Mouse (Mus musculus): Measurements from ENCODE around the gene Nectin2.

The Nectin2 gene

DNA sequence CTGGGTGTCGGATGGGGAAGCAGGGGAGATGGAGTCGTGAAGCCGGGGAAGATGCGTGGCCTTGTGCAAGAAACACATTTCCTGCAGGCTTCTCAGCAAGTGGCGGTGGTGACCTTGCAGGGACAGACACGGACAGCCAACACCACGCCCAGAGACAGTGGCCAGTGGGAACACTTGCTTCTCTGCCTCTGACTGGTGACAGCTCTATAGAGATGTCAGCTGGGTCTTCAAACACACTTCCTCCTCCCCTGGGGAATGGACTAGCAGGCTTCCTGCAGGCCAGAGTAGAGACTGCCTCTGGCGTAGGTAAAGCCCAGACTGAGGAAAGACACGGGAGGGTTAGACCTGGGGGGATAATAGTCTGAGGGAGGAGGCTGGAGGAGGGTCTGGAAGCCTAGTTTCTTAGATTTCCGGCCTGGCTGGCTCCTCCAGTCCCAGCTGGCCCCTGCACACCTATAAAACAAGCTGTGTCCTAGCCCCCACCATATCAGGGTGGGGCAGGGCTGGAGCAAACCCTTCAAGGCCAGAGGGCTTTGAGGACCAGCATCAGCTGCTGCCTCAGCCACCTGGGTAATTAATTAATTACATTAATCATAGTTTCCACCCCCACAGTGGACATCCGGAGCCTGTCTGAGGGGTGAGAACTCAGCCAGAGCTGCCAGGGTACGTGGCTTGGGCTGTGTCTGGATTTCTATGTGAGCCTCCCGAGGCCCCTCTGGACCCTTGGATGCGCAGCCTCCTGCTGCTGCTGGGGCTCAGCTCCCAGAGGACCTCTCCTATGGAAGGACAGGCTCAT, 5.5 kb downstream of the Nectin2 start:
- DNase-seq (ENCODE audit: low read depth, low spot score): no peak

DNA sequence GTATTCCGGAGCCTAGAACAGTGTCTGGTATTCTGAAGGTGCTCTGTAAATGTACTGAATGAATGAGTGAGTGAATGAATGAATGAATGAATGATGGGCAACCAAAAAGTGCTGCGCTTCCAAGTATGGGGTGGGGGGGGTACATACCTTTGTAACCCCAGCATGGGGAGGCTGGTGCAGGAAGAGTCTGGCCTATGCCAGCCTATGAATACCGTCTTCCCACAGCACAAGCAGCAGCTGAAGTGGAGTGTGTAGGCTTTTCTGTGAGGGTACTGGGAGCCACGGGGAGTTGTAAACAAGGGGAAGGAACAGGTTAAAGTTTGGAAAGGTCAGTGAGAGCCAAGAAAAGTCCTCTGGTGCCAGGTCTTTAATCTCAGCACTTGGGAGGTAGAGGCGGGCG, 6.5 kb downstream of the Nectin2 start:
- DNase-seq (ENCODE audit: low read depth, low spot score): no peak

- no peak for DNase-seq (ENCODE audit: low read depth, low spot score)
Observed at GRCm38 (mm10) chr7:19742468-19742867, 7.8 kb downstream of the Nectin2 start.

GRCm38 (mm10) chr7:19741329-19742031, 8.8 kb downstream of the Nectin2 start:
- DNase-seq (ENCODE audit: low read depth, low spot score): no peak

DNA sequence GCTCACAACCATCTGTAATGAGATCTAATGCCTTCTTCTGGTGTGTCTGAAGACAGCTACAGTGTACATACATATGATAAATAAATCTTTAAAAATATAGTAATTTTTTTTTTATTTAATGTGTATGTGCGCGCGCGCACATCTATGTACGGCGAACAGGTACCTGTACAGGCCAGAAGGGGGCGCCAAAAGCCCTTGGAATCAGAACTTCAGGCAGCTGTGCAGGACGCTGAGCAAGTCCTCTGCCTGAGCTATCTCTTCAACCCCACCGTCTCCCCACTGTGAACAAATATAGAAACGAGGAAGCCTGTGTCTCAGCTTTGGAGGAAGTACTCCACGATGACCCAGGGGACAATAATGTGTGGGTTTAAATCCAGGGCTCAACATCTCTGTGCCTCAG, 10.0 kb downstream of the Nectin2 start:
- no peak for DNase-seq (ENCODE audit: low read depth, low spot score)

GRCm38 (mm10) chr7:19738771-19739170, 11.5 kb downstream of the Nectin2 start:
- DNase-seq (ENCODE audit: low read depth, low spot score): no peak

DNA sequence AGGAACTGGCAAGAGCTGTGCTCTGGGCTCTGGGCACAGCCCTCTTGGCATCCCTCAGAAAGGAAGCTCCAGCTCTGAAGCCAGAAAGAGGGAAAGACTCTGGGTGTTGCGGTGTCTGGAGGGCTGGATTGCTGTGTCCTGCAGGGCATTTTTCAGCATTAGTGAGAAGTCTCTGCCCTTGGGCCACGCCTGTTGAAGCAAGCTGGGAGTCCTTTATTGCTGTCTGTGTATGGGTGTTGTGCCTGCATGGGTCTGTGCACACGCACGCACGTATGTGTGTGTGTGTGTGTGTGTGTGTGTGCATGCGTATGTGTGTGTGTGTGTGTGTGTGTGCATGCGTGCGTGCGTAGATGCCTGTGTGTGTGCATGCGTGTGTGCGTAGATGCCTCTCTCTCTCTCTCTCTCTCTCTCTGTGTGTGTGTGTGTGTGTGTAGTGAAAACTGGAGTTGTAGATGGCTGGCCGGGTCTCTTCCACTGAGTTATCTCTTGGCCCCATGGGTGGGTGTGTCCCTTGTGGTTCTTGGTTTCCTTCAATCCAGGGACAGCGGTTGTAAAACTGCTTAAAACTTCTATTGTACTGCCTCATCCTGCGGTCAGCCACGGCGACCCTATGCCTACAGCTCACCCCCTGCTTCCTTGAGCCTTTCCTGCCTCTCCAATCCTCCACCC, 13.8 kb downstream of the Nectin2 start:
- no peak for DNase-seq (ENCODE audit: low read depth, low spot score)

- no peak for DNase-seq (ENCODE audit: low read depth, low spot score)
Observed at GRCm38 (mm10) chr7:19734178-19734666, 16.1 kb downstream of the Nectin2 start.

- no peak for DNase-seq (ENCODE audit: low read depth, low spot score)
Observed at GRCm38 (mm10) chr7:19726541-19726940, 23.7 kb downstream of the Nectin2 start.

DNA sequence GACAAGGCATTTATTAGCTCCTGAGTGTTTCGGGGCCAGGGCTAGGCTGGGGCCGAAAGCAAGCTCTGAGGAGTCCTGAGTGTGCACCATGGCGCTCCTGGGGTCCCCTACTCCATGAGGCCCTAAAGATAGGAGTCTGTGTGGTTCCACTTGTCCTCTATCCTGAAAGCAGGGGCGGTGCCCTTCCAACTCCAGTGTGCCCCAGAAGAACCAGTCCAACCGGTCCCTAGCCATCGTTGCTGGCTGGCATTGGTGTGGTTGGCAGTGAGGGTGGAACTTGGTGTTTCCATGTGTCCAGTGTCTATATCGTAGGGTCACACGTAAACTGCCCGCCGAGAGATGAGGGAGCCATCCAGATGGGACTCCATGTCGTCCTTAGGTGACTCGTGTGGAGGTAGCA, 26.1 kb downstream of the Nectin2 start:
- no peak for DNase-seq (ENCODE audit: low read depth, low spot score)

DNA sequence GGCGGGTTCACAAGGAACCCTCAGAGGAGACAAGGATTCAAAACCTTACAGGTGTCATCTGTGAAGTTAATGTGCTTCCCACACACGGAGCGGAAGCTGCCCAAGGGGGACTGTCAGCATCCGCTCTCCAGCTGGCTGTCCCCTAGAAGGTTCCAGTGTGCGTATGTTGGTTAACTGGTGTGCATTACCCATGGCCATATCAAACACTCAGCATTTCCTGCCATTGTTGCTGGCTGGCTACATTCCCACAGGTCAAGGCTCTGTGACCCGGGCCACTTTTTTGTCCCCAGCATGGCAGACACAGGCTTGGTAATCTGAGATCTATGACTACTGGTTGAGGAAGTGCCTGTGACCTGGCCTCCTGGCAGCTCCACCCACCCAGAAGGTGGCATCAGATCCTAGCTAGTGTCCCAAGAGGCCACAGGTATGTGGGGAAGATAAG, 27.5 kb downstream of the Nectin2 start:
- no peak for DNase-seq (ENCODE audit: low read depth, low spot score)

- DNase-seq (ENCODE audit: low read depth, low spot score): no peak
Observed at GRCm38 (mm10) chr7:19719200-19719599, 31.1 kb downstream of the Nectin2 start.

DNA sequence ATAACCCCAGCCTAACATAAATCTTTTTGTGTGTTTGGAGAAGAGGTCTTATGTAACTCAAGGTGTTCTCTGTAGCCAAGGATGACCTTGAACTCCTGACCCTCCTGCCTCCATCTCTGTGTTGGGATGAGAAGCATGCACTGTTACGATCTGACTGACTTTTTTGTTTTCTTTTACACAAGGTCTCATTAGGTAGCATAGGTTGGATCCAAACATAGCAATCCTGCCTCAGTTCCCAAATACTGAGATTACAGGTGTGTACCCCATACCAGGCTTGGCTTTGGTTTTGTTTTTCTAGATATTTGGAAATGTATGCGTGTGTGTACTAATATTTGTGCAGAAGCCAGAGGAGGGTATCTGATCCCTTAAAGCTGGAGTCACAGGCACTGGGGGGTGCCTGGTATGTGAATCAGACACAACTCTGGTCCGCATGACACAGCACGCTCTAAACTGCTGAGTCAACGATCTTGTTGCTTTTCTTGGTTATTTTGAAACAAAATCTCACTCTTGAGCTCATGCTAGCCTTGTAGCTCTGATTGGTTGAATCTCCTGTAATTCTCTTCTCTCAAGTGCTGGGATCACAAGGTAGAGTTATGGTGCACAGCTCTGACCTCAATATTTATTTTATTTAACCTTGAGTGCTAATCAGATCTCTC, 31.9 kb downstream of the Nectin2 start:
- no peak for DNase-seq (ENCODE audit: low read depth, low spot score)

DNA sequence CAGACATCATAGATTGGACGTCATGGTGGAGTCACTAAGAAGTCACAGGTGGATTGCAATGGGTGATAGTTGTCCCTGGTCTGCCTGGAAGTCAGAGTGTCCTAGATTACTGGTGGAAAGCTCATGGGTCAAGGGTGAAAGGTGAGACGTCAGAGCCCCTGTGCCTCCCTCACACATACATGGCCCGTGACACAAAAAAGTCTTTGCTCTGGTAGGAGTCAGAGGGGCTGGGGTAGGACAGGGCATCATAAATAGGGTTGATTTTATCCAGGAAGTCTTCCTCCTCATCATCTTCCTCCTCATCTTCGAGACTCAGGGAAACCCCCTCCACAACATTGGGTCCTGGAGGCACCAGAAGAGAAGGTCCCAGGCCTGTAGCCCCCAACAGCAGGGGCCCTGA, 32.9 kb downstream of the Nectin2 start:
- DNase-seq (ENCODE audit: low read depth, low spot score): no peak

- no peak for DNase-seq (ENCODE audit: low read depth, low spot score)
Observed at GRCm38 (mm10) chr7:19716822-19717221, 33.5 kb downstream of the Nectin2 start.

DNA sequence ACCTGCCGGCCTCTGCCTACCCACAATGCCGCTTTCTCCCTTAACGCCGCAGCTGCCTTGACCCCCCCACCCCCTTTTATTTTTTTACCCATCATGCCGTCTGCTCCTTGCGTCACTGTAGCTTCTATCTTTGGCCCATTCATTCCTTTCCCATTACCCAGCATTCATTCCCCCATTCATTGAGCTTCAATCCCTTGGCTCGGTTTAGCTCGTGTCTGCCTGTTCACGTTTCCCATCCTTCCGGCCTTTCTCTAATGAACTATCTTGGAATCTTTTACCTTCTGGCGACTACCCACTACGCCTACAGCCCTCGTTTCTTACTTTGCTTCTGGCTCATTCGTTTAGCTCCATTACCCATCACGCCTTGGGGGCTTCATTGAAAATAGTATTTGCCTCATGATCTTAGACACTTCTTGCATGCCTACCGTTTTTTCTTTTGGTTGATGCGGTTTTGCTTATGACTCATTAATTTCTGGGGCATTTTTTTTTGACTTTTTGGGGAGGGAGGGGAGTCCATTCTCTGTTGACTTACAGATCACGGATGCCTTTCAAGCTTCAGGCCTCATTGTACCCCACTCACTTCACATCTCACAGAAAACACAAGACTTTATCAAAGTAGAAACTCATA, 34.1 kb downstream of the Nectin2 start:
- DNase-seq (ENCODE audit: low read depth, low spot score): no peak

GRCm38 (mm10) chr7:19715239-19716054, 34.8 kb downstream of the Nectin2 start, which contains the start of gene Tomm40:
Gene Tomm40, minus strand, starts transcription at chr7:19715438.
- DNase-seq (ENCODE audit: low read depth, low spot score): peak; percentile 99

GRCm38 (mm10) chr7:19714836-19715235, 35.4 kb downstream of the Nectin2 start:
- DNase-seq (ENCODE audit: low read depth, low spot score): no peak

GRCm38 (mm10) chr7:19713598-19713997, 36.7 kb downstream of the Nectin2 start:
- no peak for DNase-seq (ENCODE audit: low read depth, low spot score)

DNA sequence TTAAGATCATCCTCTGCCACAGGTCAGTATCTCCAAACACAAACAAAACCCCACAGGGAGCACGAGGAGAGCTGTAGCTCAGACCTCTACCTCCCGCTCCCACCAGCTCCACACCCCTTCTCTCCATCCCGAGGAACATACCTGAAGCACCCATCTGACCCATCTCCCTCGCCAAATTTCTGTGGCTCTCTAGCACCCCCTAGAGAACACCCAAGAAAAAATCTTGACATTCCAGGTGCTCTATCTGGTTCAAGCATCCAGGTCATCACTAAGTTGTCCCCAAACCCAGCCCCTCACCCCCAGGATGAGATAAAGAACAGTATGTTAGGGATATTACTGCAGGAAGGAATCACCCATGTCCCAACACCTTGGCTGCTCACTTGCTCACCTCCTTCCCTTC, 37.1 kb downstream of the Nectin2 start:
- DNase-seq (ENCODE audit: low read depth, low spot score): no peak
